Mouse (Mus musculus) bone marrow, adult 2 months (tissue): Measurements from ENCODE around the gene Wfdc10. TPM values are rescaled to one million over a fixed set of nuclear protein-coding genes. Genes with fewer than 3 reads are reported as not detected.

Source experiments
- H3K27ac ChIP-seq: fragments of 200-500 bp; 2 replicates; pipeline ENCODE4 v1.5.1; 2012; ENCODE audit warnings: low read depth, mild to moderate bottlenecking, control low read depth, inconsistent platforms, low read length; ENCODE audit not compliant: control insufficient read depth, poor library complexity, insufficient read depth
- H3K4me1 ChIP-seq: fragments of 200-500 bp; 2 replicates; pipeline ENCODE4 v1.6.1; 2011; ENCODE audit warnings: low read length; ENCODE audit not compliant: control insufficient read depth, insufficient read depth
- H3K4me3 ChIP-seq: fragments of 200-500 bp; replicated peaks from 2 replicates; pipeline ENCODE3; 2011; ENCODE audit warnings: mild to moderate bottlenecking, low read depth, low read length, control low read depth; ENCODE audit not compliant: control insufficient read depth
- CTCF ChIP-seq: fragments of 200-500 bp; IDR thresholded peaks from 2 replicates; pipeline ENCODE4 v1.5.1; 2011; ENCODE audit warnings: low read length, control low read depth; ENCODE audit not compliant: control insufficient read depth, insufficient read depth
- POLR2A ChIP-seq: fragments of 200-500 bp; IDR thresholded peaks from 2 replicates; pipeline ENCODE4 v1.6.1; 2011; ENCODE audit warnings: low read depth, mild to moderate bottlenecking, control low read depth, low read length, borderline replicate concordance; ENCODE audit not compliant: control insufficient read depth
- whole genome bisulfite sequencing: fragments of 180-500 bp; shearing (Covaris S2); methylation state at CpG from one replicate; pipeline ENCODE4 v1.1.7; 2018; 5-methylcytosine and 5-hydroxymethylcytosine counted together
- polyA plus RNA-seq: library from polyadenylated mRNA; stranded (reverse); fragments of >200 nt; gene quantifications from 2 replicates; pipeline ENCODE4 v1.2.4, GENCODE M21; 2011; ENCODE audit warnings: low replicate concordance; ENCODE audit not compliant: missing spikeins, insufficient read depth, insufficient read length

Wfdc10 gene
- polyA plus RNA-seq, 1 experiment, result not detected

DNA sequence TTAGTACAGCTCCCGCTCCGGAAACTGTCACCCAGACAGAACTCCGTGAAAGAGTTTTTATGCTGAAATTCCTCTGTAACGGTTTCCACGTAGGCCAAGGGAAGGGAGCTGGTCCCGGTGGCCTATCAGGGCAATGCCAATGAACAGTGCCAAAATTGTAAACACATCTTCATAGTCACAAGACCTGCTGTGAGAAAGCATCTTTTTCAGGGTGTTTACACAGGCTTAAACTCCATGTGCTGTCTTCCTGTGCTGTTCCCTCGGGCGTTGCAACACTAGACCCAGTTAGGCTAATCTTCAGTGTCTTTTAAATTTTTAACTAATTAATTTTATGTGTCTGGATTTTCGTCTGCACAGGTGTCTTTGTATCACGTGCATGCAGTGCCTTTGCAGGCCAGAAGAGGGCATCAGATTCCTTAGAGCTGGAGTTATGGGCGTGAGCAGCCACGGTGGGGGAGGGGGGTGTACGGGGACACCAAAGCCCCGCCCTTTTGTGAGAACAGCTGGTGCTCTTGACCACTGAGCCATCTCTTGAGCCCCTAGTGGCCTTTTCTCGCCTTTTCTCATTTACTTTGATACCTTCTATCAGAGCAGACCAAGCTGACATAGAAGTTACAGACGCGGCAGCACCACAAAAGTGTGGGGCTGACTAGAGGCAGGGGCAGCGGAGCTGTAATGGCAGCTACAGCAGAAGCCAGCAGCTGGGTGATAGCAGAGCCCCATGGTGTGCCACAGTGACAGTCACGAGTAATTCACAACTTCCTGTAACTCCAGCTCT, 23.2 kb downstream of the Wfdc10 start:
- Histone ChIP-seq H3K4me3 (no peak overlapping the region), H3K27ac (peak overlapping the region; percentile 81)
- WGBS, result 21% methylated on average over 19 of the region's 19 CpGs

DNA sequence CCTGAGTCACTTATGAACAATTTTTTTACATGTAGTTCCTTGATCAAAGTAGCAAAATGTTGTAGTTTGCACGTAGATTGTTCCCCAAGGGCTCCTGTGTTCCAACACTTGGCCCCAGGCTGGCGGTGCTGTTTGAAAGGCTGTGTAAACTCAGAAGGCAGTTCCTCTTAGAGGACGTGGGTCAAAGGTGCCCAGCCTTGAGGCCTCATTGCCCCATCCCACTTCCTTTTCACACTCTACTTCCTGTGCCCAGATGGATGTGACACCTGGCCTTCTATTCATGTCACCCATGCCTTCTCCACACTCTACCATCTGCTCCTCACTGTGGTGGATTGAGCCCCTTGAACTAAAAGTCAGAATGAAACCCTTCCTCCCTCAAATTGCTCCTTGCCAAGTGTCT, 24.1 kb downstream of the Wfdc10 start:
- Histone ChIP-seq H3K4me3 (no peak overlapping the region), H3K4me1 (no peaks in the 10 kb centered on the region; the same call in 1 of the 2 replicates), H3K27ac (no peak overlapping the region)
- TF ChIP-seq POLR2A, result no peak
- TF ChIP-seq CTCF, result no peak
- WGBS, result 8% methylated on average over 3 of the region's 3 CpGs

More for the DNA sequence above, 23.2 kb downstream of the Wfdc10 start:
- TF ChIP-seq CTCF, result peak; percentile 74
- TF ChIP-seq POLR2A, result no peak
- H3K4me1 ChIP-seq, result no peaks in the 10 kb centered on the region; the same call in 1 of the 2 replicates

DNA sequence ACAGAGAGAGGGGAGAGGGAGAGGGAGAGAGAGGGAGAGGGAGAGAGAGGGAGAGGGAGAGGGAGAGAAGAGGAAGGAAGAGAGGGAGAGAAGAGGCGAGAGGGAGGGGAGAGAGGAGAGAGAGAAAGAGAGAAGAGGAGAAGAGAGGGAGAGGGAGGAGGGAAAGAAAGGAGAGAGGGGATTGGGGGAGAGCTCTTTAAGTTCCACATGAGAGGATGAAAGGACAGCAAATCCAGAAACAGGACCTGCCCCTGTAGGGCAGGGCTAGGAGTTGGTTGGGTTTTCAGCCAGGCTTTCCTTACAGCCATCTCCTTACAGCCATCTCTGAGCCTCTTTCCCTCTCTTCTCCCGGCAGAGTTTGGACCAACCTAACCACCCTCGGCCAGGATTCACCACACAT, 29.0 kb downstream of the Wfdc10 start, which contains the start of gene Wfdc13:
Gene Wfdc13, plus strand, starts transcription at position 301 of the 400 bp plus-strand sequence.
- no peaks in the 10 kb centered on the region; the same call in 1 of the 2 replicates for H3K4me1 ChIP-seq
- no peak within 1 kb of the TSS for H3K27ac ChIP-seq
- TF ChIP-seq CTCF (no peak), POLR2A (no peak)
- no peak within 1 kb of the TSS for H3K4me3 ChIP-seq
- 49% methylated on average over 3 of the region's 3 CpGs for WGBS

DNA sequence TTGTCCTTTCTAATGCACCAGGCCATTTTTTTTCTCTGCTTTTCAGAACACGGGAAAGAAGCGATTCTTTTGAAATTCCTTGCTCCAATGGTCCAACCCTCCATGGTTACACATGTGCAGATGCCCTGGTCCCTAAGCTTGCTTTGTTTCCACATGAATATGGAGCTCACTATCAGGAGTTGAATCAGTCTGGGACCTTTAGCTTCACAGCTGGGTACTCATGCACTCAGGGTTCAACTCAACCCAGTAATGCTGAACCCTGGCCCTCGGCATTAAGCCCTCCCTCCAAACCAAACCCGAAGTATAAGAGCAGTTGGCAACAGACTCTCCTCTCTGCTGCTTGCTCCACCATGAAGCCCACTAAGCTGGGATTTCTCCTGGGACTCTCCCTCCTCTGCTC, 42.4 kb downstream of the Wfdc10 start, which contains the start of gene Spint4:
Gene Spint4, plus strand, starts transcription at position 301 of the 400 bp plus-strand sequence.
- H3K4me3 ChIP-seq, result no peak within 1 kb of the TSS
- H3K27ac ChIP-seq, result no peak within 1 kb of the TSS
- TF ChIP-seq CTCF (no peak), POLR2A (no peak)
- H3K4me1 ChIP-seq, result no peaks in the 10 kb centered on the region
- WGBS, result 83% methylated on average over 4 of the region's 4 CpGs

DNA sequence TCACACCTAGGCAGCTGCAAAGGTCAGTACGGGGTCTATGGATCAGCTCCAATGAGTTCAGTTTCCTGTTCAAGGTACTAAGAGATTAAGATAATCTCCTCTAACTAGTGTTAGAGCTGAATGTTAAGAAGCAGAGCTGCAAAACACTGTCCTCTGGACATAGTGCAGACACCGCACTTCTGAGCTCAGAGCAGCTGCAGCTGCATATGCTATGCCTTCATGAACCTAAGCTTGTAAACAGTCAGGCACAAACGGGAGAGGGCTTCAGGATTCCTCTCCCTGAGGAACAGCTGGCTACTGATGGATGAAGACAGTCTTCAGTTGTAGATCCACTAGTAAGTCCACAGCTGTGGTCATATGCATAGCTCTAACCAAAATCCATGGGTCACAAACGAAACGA, 45.1 kb downstream of the Wfdc10 start:
- no peak for TF ChIP-seq CTCF
- no peak for TF ChIP-seq POLR2A
- 65% methylated on average over 5 of the region's 5 CpGs for WGBS
- H3K4me3 ChIP-seq, result no peak overlapping the region
- H3K27ac ChIP-seq, result no peak overlapping the region
- H3K4me1 ChIP-seq, result no peaks in the 10 kb centered on the region

DNA sequence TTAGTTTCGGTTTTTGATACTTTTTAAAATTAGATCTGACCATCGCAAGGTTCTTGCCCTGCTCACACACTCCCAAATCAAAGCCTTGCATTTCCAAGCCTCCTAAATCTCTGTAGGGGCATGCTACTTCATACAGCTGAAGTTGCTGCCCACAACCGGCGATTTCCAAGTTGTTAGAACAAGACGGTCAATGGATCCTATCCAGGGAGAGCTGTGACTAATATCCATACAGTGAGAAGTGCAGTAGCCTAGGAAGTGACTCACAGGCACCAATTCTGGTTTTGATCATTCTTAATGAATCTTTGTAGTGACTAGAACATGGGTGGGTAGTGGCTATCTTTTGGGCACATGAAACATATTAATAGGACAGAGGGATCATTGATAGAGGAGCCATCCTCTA, 45.9 kb downstream of the Wfdc10 start:
- no peak for TF ChIP-seq CTCF
- no peak for TF ChIP-seq POLR2A
- Histone ChIP-seq H3K27ac (no peak overlapping the region), H3K4me3 (no peak overlapping the region), H3K4me1 (no peaks in the 10 kb centered on the region)
- WGBS, result 70% methylated on average over 5 of the region's 5 CpGs

DNA sequence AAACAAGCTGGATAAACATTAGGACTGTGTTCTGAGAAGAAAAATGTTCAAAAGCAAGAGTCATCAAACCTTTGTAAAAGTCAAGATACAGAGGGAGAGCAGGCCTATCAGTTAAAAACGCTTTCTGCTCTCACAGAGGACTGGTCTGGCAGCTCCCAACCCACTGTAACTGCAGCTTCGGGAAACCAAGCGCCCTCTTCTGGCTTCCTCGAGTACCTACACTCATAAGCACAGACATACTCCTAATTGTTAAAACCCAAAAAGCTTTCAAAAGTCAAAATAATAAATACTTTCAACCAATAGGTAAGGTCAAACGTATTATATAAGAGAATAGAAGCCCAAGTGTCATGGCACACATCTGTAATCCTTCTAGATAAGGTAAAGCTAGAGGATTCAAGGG, 48.4 kb downstream of the Wfdc10 start:
- Histone ChIP-seq H3K4me3 (no peak overlapping the region), H3K4me1 (no peaks in the 10 kb centered on the region), H3K27ac (no peak overlapping the region)
- WGBS, result 73% methylated on average over 5 of the region's 5 CpGs
- TF ChIP-seq CTCF (no peak), POLR2A (no peak)

DNA sequence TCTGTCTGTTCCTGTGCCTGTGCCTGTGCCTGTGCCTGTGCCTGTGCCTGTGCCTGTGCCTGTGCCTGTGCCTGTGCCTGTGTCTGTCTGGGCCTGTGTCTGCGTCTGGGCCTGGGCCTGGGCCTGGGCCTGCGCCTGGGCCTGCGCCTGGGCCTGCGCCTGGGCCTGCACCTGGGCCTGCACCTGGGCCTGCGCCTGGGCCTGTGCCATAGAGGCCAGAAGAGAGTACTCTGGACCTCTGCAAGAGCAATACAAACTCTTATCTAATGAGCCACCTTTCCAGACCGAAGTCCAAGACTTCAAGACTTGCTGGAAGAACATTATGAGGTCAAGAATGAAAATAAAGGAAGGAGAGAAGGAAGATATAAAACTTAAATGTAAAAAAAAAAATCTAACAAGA, 49.5 kb downstream of the Wfdc10 start:
- H3K4me3 ChIP-seq, result no peak overlapping the region
- WGBS, result 88% methylated on average over 6 of the region's 6 CpGs
- no peak for TF ChIP-seq POLR2A
- no peak for TF ChIP-seq CTCF
- no peak overlapping the region for H3K27ac ChIP-seq
- no peaks in the 10 kb centered on the region for H3K4me1 ChIP-seq

DNA sequence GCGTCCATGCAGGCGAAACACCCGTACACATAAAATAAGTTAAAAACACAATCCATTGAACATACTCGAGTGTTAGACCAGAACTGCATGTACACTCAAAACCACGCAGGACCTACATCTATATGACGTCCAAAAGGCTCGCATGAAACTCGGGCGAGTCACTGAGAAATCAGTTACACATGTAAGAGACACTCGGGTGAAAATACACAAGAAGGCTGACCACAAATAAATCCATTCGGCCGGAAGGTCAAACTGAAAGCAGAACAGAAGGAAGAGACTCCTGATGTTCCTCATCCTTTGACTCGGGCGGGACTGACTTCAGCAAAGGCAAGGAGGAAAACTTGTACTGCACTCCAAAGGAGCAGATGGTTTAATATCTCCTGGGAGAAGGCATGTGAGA, 50.1 kb downstream of the Wfdc10 start:
- WGBS, result 82% methylated on average over 14 of the region's 14 CpGs
- Histone ChIP-seq H3K4me3 (no peak overlapping the region), H3K4me1 (no peaks in the 10 kb centered on the region), H3K27ac (no peak overlapping the region)
- no peak for TF ChIP-seq CTCF
- TF ChIP-seq POLR2A, result no peak

Other genes with a start within 250 kb of the Wfdc10 start
- 12.6 and 22.1 TPM in 2 replicates for gene Sdc4, start 212.2 kb upstream of the Wfdc10 start, polyA plus RNA-seq
- gene Sys1, start 199.1 kb upstream of the Wfdc10 start, polyA plus RNA-seq, result 10.1 and 26.7 TPM in 2 replicates
- not detected in 2 replicates for gene Gm20458, start 195.1 kb upstream of the Wfdc10 start, polyA plus RNA-seq
- gene Trp53tg5, start 182.3 kb upstream of the Wfdc10 start, polyA plus RNA-seq, result not detected in 2 replicates
- 7.5 and 8.1 TPM in 2 replicates for gene Dbndd2, start 169.9 kb upstream of the Wfdc10 start, polyA plus RNA-seq
- gene Pigt, start 158.5 kb upstream of the Wfdc10 start, polyA plus RNA-seq, result 27.8 and 39.1 TPM in 2 replicates
- gene Wfdc2, start 93.6 kb upstream of the Wfdc10 start, polyA plus RNA-seq, result 2.8 TPM in 1 of 2 replicates, not detected in the other
- gene Spint3, start 82.6 kb upstream of the Wfdc10 start, polyA plus RNA-seq, result not detected in 2 replicates
- gene Wfdc6a, start 70.6 kb upstream of the Wfdc10 start, polyA plus RNA-seq, result not detected in 2 replicates
- gene Eppin, start 62.5 kb upstream of the Wfdc10 start, polyA plus RNA-seq, result not detected in 2 replicates
- not detected in 2 replicates for gene Wfdc6b, start 42.5 kb upstream of the Wfdc10 start, polyA plus RNA-seq
- not detected in 2 replicates for gene Wfdc8, start 42.4 kb upstream of the Wfdc10 start, polyA plus RNA-seq
- gene Wfdc16, start 17.2 kb upstream of the Wfdc10 start, polyA plus RNA-seq, result not detected in 2 replicates
- gene Wfdc9, start 537 bp downstream of the Wfdc10 start, polyA plus RNA-seq, result not detected in 2 replicates
- not detected in 2 replicates for gene Wfdc11, start 18.0 kb downstream of the Wfdc10 start, polyA plus RNA-seq
- gene Wfdc13, start 29.1 kb downstream of the Wfdc10 start, polyA plus RNA-seq, result not detected in 2 replicates
- gene Spint4, start 42.5 kb downstream of the Wfdc10 start, polyA plus RNA-seq, result not detected in 2 replicates
- not detected in 2 replicates for gene Spint5, start 59.3 kb downstream of the Wfdc10 start, polyA plus RNA-seq
- gene Wfdc3, start 89.9 kb downstream of the Wfdc10 start, polyA plus RNA-seq, result 2.1 and 2.2 TPM in 2 replicates
- gene Dnttip1, start 89.9 kb downstream of the Wfdc10 start, polyA plus RNA-seq, result 35.3 and 47.6 TPM in 2 replicates
- 261 and 459 TPM in 2 replicates for gene Ube2c, start 113.9 kb downstream of the Wfdc10 start, polyA plus RNA-seq
- 9.6 and 12.2 TPM in 2 replicates for gene Tnnc2, start 123.9 kb downstream of the Wfdc10 start, polyA plus RNA-seq
- 2.3 and 5.8 TPM in 2 replicates for gene Snx21, start 129.8 kb downstream of the Wfdc10 start, polyA plus RNA-seq
- gene Acot8, start 148.8 kb downstream of the Wfdc10 start, polyA plus RNA-seq, result 16.5 and 36.5 TPM in 2 replicates
- gene Zswim3, start 149.1 kb downstream of the Wfdc10 start, polyA plus RNA-seq, result 3.4 and 4.4 TPM in 2 replicates
- 2.1 and 3.7 TPM in 2 replicates for gene Zswim1, start 166.6 kb downstream of the Wfdc10 start, polyA plus RNA-seq
- gene Spata25, start 172.5 kb downstream of the Wfdc10 start, polyA plus RNA-seq, result not detected in 2 replicates
- 61.0 and 109 TPM in 2 replicates for gene Ctsa, start 176.8 kb downstream of the Wfdc10 start, polyA plus RNA-seq
- gene Neurl2, start 177.4 kb downstream of the Wfdc10 start, polyA plus RNA-seq, result 0.97 TPM in 1 of 2 replicates, not detected in the other
- 2.4 and 6.5 TPM in 2 replicates for gene Pltp, start 201.7 kb downstream of the Wfdc10 start, polyA plus RNA-seq
- gene Pcif1, start 223.3 kb downstream of the Wfdc10 start, polyA plus RNA-seq, result 24.8 and 31.6 TPM in 2 replicates